Mouse (Mus musculus) spleen, adult 2 months (tissue): ENCODE measurements around the gene Shkbp1.

ENCODE experiments used
- CTCF ChIP-seq: fragments of 200-500 bp; IDR thresholded peaks from 2 replicates; pipeline ENCODE4 v1.5.1; 2011; ENCODE audit warnings: mild to moderate bottlenecking, inconsistent platforms; ENCODE audit not compliant: insufficient read depth, insufficient read length, insufficient replicate concordance; ENCODE audit errors: extremely low read depth
- POLR2A ChIP-seq: fragments of 200-500 bp; IDR thresholded peaks from 2 replicates; pipeline ENCODE4 v1.6.1; 2011; ENCODE audit warnings: low read depth, low read length, inconsistent platforms

DNA sequence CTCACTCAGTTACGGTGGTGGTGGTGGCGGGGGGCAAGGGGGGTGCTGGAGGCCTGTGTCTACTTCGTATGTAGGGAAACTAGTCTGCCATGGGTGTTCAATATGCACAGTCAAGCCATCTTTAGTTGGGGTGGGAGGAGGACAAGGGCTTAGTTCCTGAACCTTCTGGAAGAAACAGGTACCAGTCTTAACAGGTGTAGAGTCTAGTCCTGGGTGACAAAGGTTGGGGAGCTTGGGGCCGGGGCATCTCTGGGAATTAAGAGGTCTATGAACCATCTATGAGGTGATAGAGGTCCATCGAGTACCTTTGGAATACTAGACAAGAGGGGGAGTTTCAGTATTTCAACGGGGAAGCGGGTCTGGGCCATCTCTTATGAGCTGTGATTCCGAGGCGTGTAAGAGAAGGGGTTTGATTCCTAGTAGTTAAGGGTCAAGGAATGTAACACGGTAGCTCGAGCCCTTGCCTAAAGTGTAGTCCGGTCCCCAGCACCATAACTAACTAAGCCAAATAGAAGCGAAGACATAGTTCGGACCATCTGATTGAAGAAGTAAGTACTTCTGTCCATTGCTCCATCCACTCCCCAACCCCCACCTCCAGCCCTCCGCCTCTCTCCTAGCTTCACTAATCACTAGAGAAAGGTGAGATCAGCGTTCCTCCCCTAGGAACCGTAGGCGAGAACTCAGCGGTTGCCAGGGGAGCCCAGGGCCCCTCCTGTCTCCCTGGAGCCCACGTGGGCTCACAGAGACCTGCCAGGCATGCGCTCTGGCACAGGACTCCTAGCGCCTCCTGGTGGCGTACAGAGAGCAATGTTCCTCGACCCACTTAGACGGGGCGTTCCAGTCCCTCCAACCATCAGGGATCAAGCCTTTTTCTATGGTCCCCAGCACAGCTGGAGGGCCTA, 41.5 kb upstream of the Shkbp1 start:
- no peak for TF ChIP-seq POLR2A
- peak; percentile 47; the same call in 1 of the 2 replicates for TF ChIP-seq CTCF
